Mouse (Mus musculus): ENCODE measurements at regions not wholly inside any gene's neighbourhood (a gene's known extent, or its start where the extent isn't known, plus 50 kb on each side); places are given as distances from the start of the nearest gene placed in this dataset.

DNA sequence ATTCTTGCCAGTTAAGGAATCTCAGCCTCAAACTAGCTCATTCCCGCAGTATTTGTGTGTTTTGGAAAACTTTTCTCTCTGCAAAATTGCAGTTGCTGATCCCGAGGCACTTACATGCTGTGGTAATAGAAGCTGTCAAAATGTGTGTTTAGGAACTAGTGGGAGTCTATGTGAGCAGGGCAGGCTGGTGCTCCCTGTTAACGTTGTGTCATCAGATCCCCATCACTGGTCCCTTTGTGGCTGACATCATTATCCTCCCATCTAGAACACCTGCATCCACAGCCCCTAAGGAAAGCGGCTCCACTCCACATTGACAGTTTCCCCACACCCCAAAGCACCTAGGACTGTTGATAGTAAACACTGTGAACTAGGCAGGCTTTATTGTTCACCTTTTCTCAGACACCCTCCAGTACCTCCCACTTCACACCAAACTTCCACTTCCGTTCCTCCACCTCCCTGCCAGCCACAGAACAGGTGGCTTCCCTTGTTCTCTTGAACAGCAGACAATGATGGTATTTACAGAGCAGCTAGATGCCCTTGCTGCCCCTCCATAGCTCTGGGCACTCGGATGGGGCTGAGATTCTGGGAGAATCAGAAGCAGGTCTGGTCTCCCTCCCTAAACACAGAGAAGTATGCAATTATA lies 275.8 kb downstream of the Gm19410 start:
- DNase-seq (ENCODE audit: low spot score): no peak

DNA sequence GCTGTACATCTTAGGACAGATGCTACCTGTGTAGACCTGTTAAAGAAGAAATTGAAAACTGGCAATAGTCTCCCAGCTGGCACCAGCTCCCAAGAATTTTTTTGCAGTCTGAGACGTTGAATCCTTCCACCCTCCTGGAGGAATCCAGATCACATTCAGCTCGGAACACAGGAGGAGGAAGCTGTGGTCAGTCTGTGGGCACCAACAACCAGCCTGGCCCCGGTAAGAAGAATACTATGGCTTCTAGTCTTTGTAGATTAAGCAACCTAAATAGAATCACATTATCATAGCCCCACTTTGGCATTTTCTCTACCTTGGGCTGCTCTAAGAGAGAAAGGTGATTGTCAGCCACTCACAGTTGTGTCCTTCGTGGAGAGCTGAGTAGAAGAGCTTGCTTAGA lies 277.0 kb downstream of the Gm19410 start:
- DNase-seq (ENCODE audit: low spot score): no peak

All from embryo, embryonic 10 days (tissue).